Mouse (Mus musculus) midbrain, embryonic 12.5 days (tissue): ENCODE data around the gene Celsr1. TPM values are rescaled to one million over a fixed set of nuclear protein-coding genes. Genes with fewer than 3 reads are reported as not detected.

Experiments
- ATAC-seq: fragments of 200-750 bp; cut with Nextera tagmentation; 2 replicates; pipeline ENCODE4 v1.8.0; 2017; ENCODE audit warnings: low read depth, moderate TSS enrichment, moderate library complexity; ENCODE audit not compliant: low FRiP score
- H3K27ac ChIP-seq: fragments of 300-500 bp; sonication (generic); replicated peaks from 2 replicates; pipeline ENCODE4 v1.5.1; 2016; ENCODE audit warnings: mild to moderate bottlenecking
- H3K27me3 ChIP-seq: fragments of 300-500 bp; sonication (generic); 2 replicates; pipeline ENCODE4 v1.6.1; 2016; ENCODE audit warnings: mild to moderate bottlenecking
- H3K36me3 ChIP-seq: fragments of 300-500 bp; sonication (generic); 2 replicates; pipeline ENCODE4 v1.6.1; 2016
- H3K4me1 ChIP-seq: fragments of 300-500 bp; sonication (generic); 2 replicates; pipeline ENCODE4 v1.6.1; 2016
- H3K4me2 ChIP-seq: fragments of 300-500 bp; sonication (generic); replicated peaks from 2 replicates; pipeline ENCODE4 v1.6.1; 2016; ENCODE audit warnings: mild to moderate bottlenecking, moderate library complexity
- H3K4me3 ChIP-seq: fragments of 300-500 bp; sonication (generic); 2 replicates; pipeline ENCODE4 v1.5.1; 2016; ENCODE audit warnings: mild to moderate bottlenecking
- H3K9ac ChIP-seq: fragments of 300-500 bp; sonication (generic); replicated peaks from 2 replicates; pipeline ENCODE4 v1.6.1; 2016; ENCODE audit warnings: mild to moderate bottlenecking, moderate library complexity
- H3K9me3 ChIP-seq: fragments of 300-500 bp; sonication (generic); 2 replicates; pipeline ENCODE4 v1.6.1; 2016; ENCODE audit warnings: mild to moderate bottlenecking
- WGBS: fragments of 180-500 bp; shearing (Covaris S2); methylation state at CpG from one replicate; pipeline ENCODE4 v1.1.7; 2016; 5-methylcytosine and 5-hydroxymethylcytosine counted together
- polyA plus RNA-seq: library from polyadenylated mRNA; unstranded; fragments of >200 nt; fragmentation: Nextera tagmentation; extraction: Ambion mirVana; gene quantifications from 2 replicates; pipeline ENCODE4 v1.2.1, GENCODE M21; 2016

The Celsr1 gene
- polyA plus RNA-seq, 1 experiment from 2014 or later, result 3.4 TPM

- Histone ChIP-seq H3K27me3 (peaks cover 2% of the 10 kb centered on the region; the same call in 1 of the 2 replicates), H3K4me2 (no peak overlapping the region), H3K4me3 (no peak overlapping the region), H3K4me1 (peaks cover 43% of the 10 kb centered on the region), H3K9ac (no peak overlapping the region), H3K9me3 (no peaks in the 10 kb centered on the region), H3K27ac (peak overlapping the region; percentile 27; the same call in 1 of the 2 replicates), H3K36me3 (no peaks in the 10 kb centered on the region)
- 91% methylated on average over 17 of the region's 17 CpGs for WGBS
- no peak for ATAC-seq
Observed at GRCm38 (mm10) chr15:85990696-85991443, 42.7 kb downstream of the Celsr1 start.

- Histone ChIP-seq H3K4me1 (peaks cover 31% of the 10 kb centered on the region), H3K4me2 (no peak overlapping the region), H3K27me3 (no peaks in the 10 kb centered on the region; the same call in 1 of the 2 replicates), H3K27ac (no peak overlapping the region), H3K9me3 (no peaks in the 10 kb centered on the region), H3K4me3 (no peak overlapping the region), H3K36me3 (no peaks in the 10 kb centered on the region), H3K9ac (no peak overlapping the region)
- 86% methylated on average over 5 of the region's 5 CpGs for WGBS
- no peak for ATAC-seq
Observed at GRCm38 (mm10) chr15:85987896-85988295, 45.7 kb downstream of the Celsr1 start.

- Histone ChIP-seq H3K4me2 (no peak overlapping the region), H3K4me3 (no peak overlapping the region), H3K27me3 (no peaks in the 10 kb centered on the region; the same call in 1 of the 2 replicates), H3K9me3 (no peaks in the 10 kb centered on the region), H3K4me1 (peaks cover 16% of the 10 kb centered on the region), H3K27ac (no peak overlapping the region), H3K9ac (no peak overlapping the region), H3K36me3 (no peaks in the 10 kb centered on the region)
- WGBS, result 90% methylated on average over 4 of the region's 4 CpGs
- no peak for ATAC-seq
Observed at GRCm38 (mm10) chr15:85986170-85986569, 47.4 kb downstream of the Celsr1 start.

GRCm38 (mm10) chr15:85985601-85986000 is 48.0 kb downstream of the Celsr1 start:
- no peak overlapping the region for H3K27ac ChIP-seq
- peaks cover 14% of the 10 kb centered on the region for H3K4me1 ChIP-seq
- H3K9ac ChIP-seq, result no peak overlapping the region
- no peak overlapping the region for H3K4me2 ChIP-seq
- H3K4me3 ChIP-seq, result no peak overlapping the region
- H3K36me3 ChIP-seq, result no peaks in the 10 kb centered on the region
- no peaks in the 10 kb centered on the region for H3K9me3 ChIP-seq
- 68% methylated on average over 4 of the region's 4 CpGs for WGBS
- no peak for ATAC-seq
- no peaks in the 10 kb centered on the region; the same call in 1 of the 2 replicates for H3K27me3 ChIP-seq

GRCm38 (mm10) chr15:85983131-85983530 is 50.4 kb downstream of the Celsr1 start:
- Histone ChIP-seq H3K4me2 (no peak overlapping the region), H3K36me3 (peaks cover 5% of the 10 kb centered on the region; the same call in 1 of the 2 replicates), H3K27ac (no peak overlapping the region), H3K9ac (no peak overlapping the region), H3K27me3 (no peaks in the 10 kb centered on the region), H3K9me3 (no peaks in the 10 kb centered on the region), H3K4me1 (peaks cover 14% of the 10 kb centered on the region), H3K4me3 (no peak overlapping the region)
- 88% methylated on average over 7 of the region's 7 CpGs for WGBS
- ATAC-seq, result no peak

- no peaks in the 10 kb centered on the region for H3K9me3 ChIP-seq
- no peak overlapping the region for H3K9ac ChIP-seq
- H3K27me3 ChIP-seq, result no peaks in the 10 kb centered on the region
- no peak overlapping the region for H3K4me2 ChIP-seq
- WGBS, result 83% methylated on average over 3 of the region's 3 CpGs
- peaks cover 14% of the 10 kb centered on the region for H3K4me1 ChIP-seq
- H3K4me3 ChIP-seq, result no peak overlapping the region
- ATAC-seq, result no peak
- no peak overlapping the region for H3K27ac ChIP-seq
- H3K36me3 ChIP-seq, result peaks cover 5% of the 10 kb centered on the region; the same call in 1 of the 2 replicates
Observed at GRCm38 (mm10) chr15:85982416-85982775, 51.2 kb downstream of the Celsr1 start.

- no peak overlapping the region for H3K4me3 ChIP-seq
- WGBS, result 55% methylated on average over 11 of the region's 11 CpGs
- H3K9me3 ChIP-seq, result no peaks in the 10 kb centered on the region
- H3K27me3 ChIP-seq, result no peaks in the 10 kb centered on the region
- H3K9ac ChIP-seq, result no peak overlapping the region
- no peak for ATAC-seq
- peaks cover 17% of the 10 kb centered on the region for H3K4me1 ChIP-seq
- H3K36me3 ChIP-seq, result peaks cover 5% of the 10 kb centered on the region; the same call in 1 of the 2 replicates
- H3K4me2 ChIP-seq, result no peak overlapping the region
- no peak overlapping the region for H3K27ac ChIP-seq
Observed at GRCm38 (mm10) chr15:85981768-85982415, 51.7 kb downstream of the Celsr1 start.

- no peaks in the 10 kb centered on the region for H3K27me3 ChIP-seq
- H3K27ac ChIP-seq, result no peak overlapping the region
- peaks cover 35% of the 10 kb centered on the region for H3K4me1 ChIP-seq
- H3K4me2 ChIP-seq, result no peak overlapping the region
- ATAC-seq, result no peak
- peaks cover 5% of the 10 kb centered on the region; the same call in 1 of the 2 replicates for H3K36me3 ChIP-seq
- H3K9me3 ChIP-seq, result no peaks in the 10 kb centered on the region
- H3K9ac ChIP-seq, result no peak overlapping the region
- H3K4me3 ChIP-seq, result no peak overlapping the region
- 90% methylated on average over 9 of the region's 9 CpGs for WGBS
Observed at GRCm38 (mm10) chr15:85977086-85977485, 56.5 kb downstream of the Celsr1 start.

GRCm38 (mm10) chr15:85975746-85976145 is 57.8 kb downstream of the Celsr1 start:
- Histone ChIP-seq H3K9me3 (no peaks in the 10 kb centered on the region), H3K4me2 (no peak overlapping the region), H3K9ac (no peak overlapping the region), H3K27me3 (no peaks in the 10 kb centered on the region), H3K4me1 (peaks cover 44% of the 10 kb centered on the region), H3K36me3 (peaks cover 5% of the 10 kb centered on the region; the same call in 1 of the 2 replicates), H3K27ac (peak overlapping the region; percentile 27), H3K4me3 (no peak overlapping the region)
- 49% methylated on average over 16 of the region's 16 CpGs for WGBS
- ATAC-seq, result no peak; the same call in 1 of the 2 replicates

- Histone ChIP-seq H3K4me1 (peaks cover 48% of the 10 kb centered on the region), H3K27me3 (no peaks in the 10 kb centered on the region)
- no peak for ATAC-seq
Observed at GRCm38 (mm10) chr15:85971596-85971995, 62.0 kb downstream of the Celsr1 start.

GRCm38 (mm10) chr15:85970441-85970840 is 63.1 kb downstream of the Celsr1 start:
- Histone ChIP-seq H3K4me1 (peaks cover 43% of the 10 kb centered on the region), H3K4me2 (no peak overlapping the region), H3K27me3 (no peaks in the 10 kb centered on the region), H3K9me3 (no peaks in the 10 kb centered on the region), H3K4me3 (no peak overlapping the region), H3K36me3 (no peaks in the 10 kb centered on the region), H3K27ac (no peak overlapping the region), H3K9ac (no peak overlapping the region)
- 76% methylated on average over 8 of the region's 8 CpGs for WGBS
- ATAC-seq, result no peak

More at GRCm38 (mm10) chr15:85971596-85971995, 62.0 kb downstream of the Celsr1 start:
- no peak overlapping the region for H3K4me2 ChIP-seq
- no peak overlapping the region for H3K4me3 ChIP-seq
- 26% methylated on average over 5 of the region's 5 CpGs for WGBS
- H3K27ac ChIP-seq, result no peak overlapping the region
- H3K9ac ChIP-seq, result no peak overlapping the region
- H3K36me3 ChIP-seq, result no peaks in the 10 kb centered on the region
- no peaks in the 10 kb centered on the region for H3K9me3 ChIP-seq

- H3K4me2 ChIP-seq, result no peak overlapping the region
- H3K27ac ChIP-seq, result no peak overlapping the region
- WGBS, result 60% methylated on average over 3 of the region's 3 CpGs
Observed at GRCm38 (mm10) chr15:85969707-85970153, 63.8 kb downstream of the Celsr1 start.

More at GRCm38 (mm10) chr15:85969707-85970153, 63.8 kb downstream of the Celsr1 start:
- Histone ChIP-seq H3K4me1 (peaks cover 39% of the 10 kb centered on the region), H3K9ac (no peak overlapping the region), H3K27me3 (no peaks in the 10 kb centered on the region), H3K4me3 (no peak overlapping the region), H3K9me3 (no peaks in the 10 kb centered on the region), H3K36me3 (no peaks in the 10 kb centered on the region)
- ATAC-seq, result peak; percentile 41; the same call in 1 of the 2 replicates
